Mouse (Mus musculus): Measurements from ENCODE around the gene Sgcd. TPM values are rescaled to one million over a fixed set of nuclear protein-coding genes. Genes with fewer than 3 reads are reported as not detected.

The Sgcd gene
- polyA plus RNA-seq, 1 experiment from 2014 or later, result 3.0 TPM

DNA sequence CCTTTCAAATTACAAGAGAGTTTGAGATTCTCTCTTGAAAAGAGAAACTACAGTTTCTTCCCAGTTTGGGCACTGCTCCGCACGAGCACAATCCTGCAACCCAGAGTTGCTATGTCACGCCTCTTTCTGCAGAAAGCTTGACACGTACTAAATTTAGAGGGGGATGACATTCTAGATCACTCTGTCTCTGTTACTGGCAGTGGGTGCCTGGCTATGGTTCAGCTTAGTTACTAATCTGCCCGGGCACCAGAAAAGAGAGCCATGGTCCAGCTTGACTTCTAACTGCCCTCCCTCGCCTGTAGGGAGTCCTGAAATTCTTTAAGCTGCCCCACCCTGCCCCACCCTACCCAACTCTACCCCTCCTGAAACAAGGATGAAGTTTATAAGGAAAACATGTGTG is 611.3 kb downstream of the Sgcd start:
- H3K4me2 ChIP-seq (ENCODE audit: low read depth, low read length), result peak overlapping the region; percentile 19; the same call in 1 of the 2 replicates
- ATAC-seq (ENCODE audit: low read depth), result 0 out of 2 replicates have a peak, but pooled peaks have one; percentile 6

DNA sequence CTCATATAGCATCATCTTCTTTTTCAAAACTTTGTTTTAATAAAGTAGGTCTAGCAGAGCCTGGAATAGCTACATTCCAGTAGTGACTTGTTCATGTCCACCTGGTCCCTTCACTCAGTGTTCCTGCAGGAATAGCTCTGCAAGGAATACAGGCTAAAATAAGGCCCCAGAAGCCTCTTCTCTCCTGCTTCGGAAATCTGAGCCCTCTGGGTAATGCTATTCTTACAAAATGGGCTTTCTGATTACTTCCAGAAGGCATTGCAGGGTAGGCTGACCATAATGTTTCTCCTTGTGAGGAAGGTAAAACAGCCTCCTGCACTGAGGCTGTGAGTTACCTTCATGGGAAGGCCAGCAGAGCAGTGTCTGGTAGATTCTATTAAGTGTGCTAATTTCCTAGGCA is 611.9 kb downstream of the Sgcd start:
- Histone ChIP-seq H3K27me3 (ENCODE audit: control insufficient read depth, insufficient read depth, low read depth, low read length) (no peaks in the 10 kb centered on the region), H3K9ac (ENCODE audit: low read length) (no peak overlapping the region), H3K36me3 (ENCODE audit: control insufficient read depth, insufficient read depth, low read length) (no peaks in the 10 kb centered on the region), H3K4me1 (replicated peaks; ENCODE audit: control insufficient read depth, insufficient read depth, low read length) (no peaks in the 10 kb centered on the region; the same call in 1 of the 2 replicates), H3K27ac (ENCODE audit: low read length) (no peak overlapping the region), H3K4me2 (ENCODE audit: low read depth, low read length) (no peak overlapping the region), H3K4me3 (ENCODE audit: low read length) (no peak overlapping the region), H3K9me3 (ENCODE audit: control insufficient read depth, low read length) (no peaks in the 10 kb centered on the region)
- no peak for ATAC-seq (ENCODE audit: low read depth)
- 77% methylated on average over 1 of the region's 1 CpGs for WGBS

More for the DNA sequence above, 611.3 kb downstream of the Sgcd start:
- Histone ChIP-seq H3K36me3 (ENCODE audit: control insufficient read depth, insufficient read depth, low read length) (no peaks in the 10 kb centered on the region), H3K9ac (ENCODE audit: low read length) (no peak overlapping the region), H3K9me3 (ENCODE audit: control insufficient read depth, low read length) (no peaks in the 10 kb centered on the region), H3K4me1 (replicated peaks; ENCODE audit: control insufficient read depth, insufficient read depth, low read length) (no peaks in the 10 kb centered on the region; the same call in 1 of the 2 replicates), H3K27ac (ENCODE audit: low read length) (no peak overlapping the region), H3K4me3 (ENCODE audit: low read length) (no peak overlapping the region), H3K27me3 (ENCODE audit: control insufficient read depth, insufficient read depth, low read depth, low read length) (no peaks in the 10 kb centered on the region)
- WGBS, result 62% methylated on average over 6 of the region's 6 CpGs

DNA sequence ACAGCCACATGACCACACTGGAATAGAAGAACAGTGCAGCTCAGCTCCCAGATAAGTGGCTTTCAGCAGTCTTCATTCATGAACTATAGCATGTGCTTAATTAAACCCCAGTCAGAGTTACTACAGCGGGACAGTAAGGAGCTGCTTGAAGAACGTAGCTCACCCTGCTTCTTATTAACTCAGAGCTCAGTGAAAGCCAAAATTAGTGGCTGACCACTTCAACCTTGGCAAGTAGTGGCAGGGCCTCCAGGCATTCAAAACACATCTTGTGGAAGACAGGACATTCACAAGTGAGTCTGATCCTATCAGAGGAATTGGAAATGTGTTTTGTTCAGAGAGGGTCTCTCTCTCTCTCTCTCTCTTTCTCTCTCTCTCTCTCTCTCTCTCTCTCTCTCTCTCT is 617.2 kb downstream of the Sgcd start:
- 76% methylated on average over 2 of the region's 2 CpGs for WGBS
- no peaks in the 10 kb centered on the region for H3K9me3 ChIP-seq (ENCODE audit: control insufficient read depth, low read length)
- H3K4me3 ChIP-seq (ENCODE audit: low read length), result no peak overlapping the region
- no peak overlapping the region for H3K27ac ChIP-seq (ENCODE audit: low read length)
- H3K9ac ChIP-seq (ENCODE audit: low read length), result no peak overlapping the region
- no peak for ATAC-seq (ENCODE audit: low read depth)
- H3K36me3 ChIP-seq (ENCODE audit: control insufficient read depth, insufficient read depth, low read length), result no peaks in the 10 kb centered on the region
- H3K4me1 ChIP-seq (replicated peaks; ENCODE audit: control insufficient read depth, insufficient read depth, low read length), result no peaks in the 10 kb centered on the region
- no peaks in the 10 kb centered on the region for H3K27me3 ChIP-seq (ENCODE audit: control insufficient read depth, insufficient read depth, low read depth, low read length)
- no peak overlapping the region for H3K4me2 ChIP-seq (ENCODE audit: low read depth, low read length)

- ATAC-seq (ENCODE audit: low read depth), result no peak
- H3K4me3 ChIP-seq (ENCODE audit: low read length), result no peak overlapping the region
- no peak overlapping the region for H3K4me2 ChIP-seq (ENCODE audit: low read depth, low read length)
- no peaks in the 10 kb centered on the region for H3K9me3 ChIP-seq (ENCODE audit: control insufficient read depth, low read length)
- H3K27ac ChIP-seq (ENCODE audit: low read length), result no peak overlapping the region
- H3K27me3 ChIP-seq (ENCODE audit: control insufficient read depth, insufficient read depth, low read depth, low read length), result no peaks in the 10 kb centered on the region
- no peaks in the 10 kb centered on the region for H3K4me1 ChIP-seq (replicated peaks; ENCODE audit: control insufficient read depth, insufficient read depth, low read length)
- H3K36me3 ChIP-seq (ENCODE audit: control insufficient read depth, insufficient read depth, low read length), result no peaks in the 10 kb centered on the region
- WGBS, result 73% methylated on average over 2 of the region's 2 CpGs
- no peak overlapping the region for H3K9ac ChIP-seq (ENCODE audit: low read length)
Observed at GRCm38 (mm10) chr11:47351585-47351984, 637.2 kb downstream of the Sgcd start.

GRCm38 (mm10) chr11:47343486-47343885 is 645.3 kb downstream of the Sgcd start:
- no peak overlapping the region for H3K9ac ChIP-seq (ENCODE audit: low read length)
- no peaks in the 10 kb centered on the region for H3K27me3 ChIP-seq (ENCODE audit: control insufficient read depth, insufficient read depth, low read depth, low read length)
- ATAC-seq (ENCODE audit: low read depth), result no peak
- H3K27ac ChIP-seq (ENCODE audit: low read length), result no peak overlapping the region
- no peak overlapping the region for H3K4me2 ChIP-seq (ENCODE audit: low read depth, low read length)
- peaks cover 3% of the 10 kb centered on the region; the same call in 1 of the 2 replicates for H3K4me1 ChIP-seq (replicated peaks; ENCODE audit: control insufficient read depth, insufficient read depth, low read length)
- no peak overlapping the region for H3K4me3 ChIP-seq (ENCODE audit: low read length)
- WGBS, result 27% methylated on average over 2 of the region's 2 CpGs
- H3K9me3 ChIP-seq (ENCODE audit: control insufficient read depth, low read length), result no peaks in the 10 kb centered on the region
- H3K36me3 ChIP-seq (ENCODE audit: control insufficient read depth, insufficient read depth, low read length), result no peaks in the 10 kb centered on the region

- 85% methylated on average over 2 of the region's 2 CpGs for WGBS
- ATAC-seq (ENCODE audit: low read depth), result no peak
- H3K27me3 ChIP-seq (ENCODE audit: control insufficient read depth, insufficient read depth, low read depth, low read length), result no peaks in the 10 kb centered on the region
- no peaks in the 10 kb centered on the region for H3K9me3 ChIP-seq (ENCODE audit: control insufficient read depth, low read length)
- no peak overlapping the region for H3K4me3 ChIP-seq (ENCODE audit: low read length)
- H3K36me3 ChIP-seq (ENCODE audit: control insufficient read depth, insufficient read depth, low read length), result no peaks in the 10 kb centered on the region
- H3K9ac ChIP-seq (ENCODE audit: low read length), result no peak overlapping the region
- no peaks in the 10 kb centered on the region for H3K4me1 ChIP-seq (replicated peaks; ENCODE audit: control insufficient read depth, insufficient read depth, low read length)
- no peak overlapping the region for H3K4me2 ChIP-seq (ENCODE audit: low read depth, low read length)
- H3K27ac ChIP-seq (ENCODE audit: low read length), result no peak overlapping the region
Observed at GRCm38 (mm10) chr11:47333702-47334101, 655.1 kb downstream of the Sgcd start.

DNA sequence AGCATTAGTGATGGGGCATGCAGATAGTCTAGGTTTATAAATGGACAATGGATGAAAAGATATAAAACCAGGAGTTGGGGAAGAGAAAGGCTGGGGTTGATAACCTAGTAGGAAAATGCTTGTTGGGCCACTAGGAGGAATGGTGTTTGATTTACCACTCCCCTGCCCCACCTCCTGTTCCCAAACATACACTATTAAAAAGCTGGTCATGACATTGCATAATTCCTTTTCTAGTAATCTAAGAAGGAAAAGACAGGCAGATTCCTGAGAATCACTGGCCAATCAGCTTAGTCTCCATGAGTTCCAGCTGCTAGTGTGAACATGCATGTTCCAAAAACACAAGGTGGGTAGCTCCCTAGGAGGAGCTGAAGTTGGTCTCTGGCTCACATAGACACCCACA is 683.2 kb downstream of the Sgcd start:
- Histone ChIP-seq H3K36me3 (ENCODE audit: control insufficient read depth, insufficient read depth, low read length) (no peaks in the 10 kb centered on the region), H3K4me2 (ENCODE audit: low read depth, low read length) (no peak overlapping the region), H3K27me3 (ENCODE audit: control insufficient read depth, insufficient read depth, low read depth, low read length) (no peaks in the 10 kb centered on the region), H3K9ac (ENCODE audit: low read length) (no peak overlapping the region), H3K4me1 (replicated peaks; ENCODE audit: control insufficient read depth, insufficient read depth, low read length) (peaks cover 5% of the 10 kb centered on the region), H3K27ac (ENCODE audit: low read length) (no peak overlapping the region), H3K9me3 (ENCODE audit: control insufficient read depth, low read length) (no peaks in the 10 kb centered on the region), H3K4me3 (ENCODE audit: low read length) (no peak overlapping the region)
- no peak for ATAC-seq (ENCODE audit: low read depth)

- no peak overlapping the region for H3K27ac ChIP-seq (ENCODE audit: low read length)
- ATAC-seq (ENCODE audit: low read depth), result peak; percentile 71; the same call in 1 of the 2 replicates
- no peak overlapping the region for H3K4me3 ChIP-seq (ENCODE audit: low read length)
- peaks cover 5% of the 10 kb centered on the region for H3K4me1 ChIP-seq (replicated peaks; ENCODE audit: control insufficient read depth, insufficient read depth, low read length)
- no peaks in the 10 kb centered on the region for H3K9me3 ChIP-seq (ENCODE audit: control insufficient read depth, low read length)
- no peaks in the 10 kb centered on the region for H3K36me3 ChIP-seq (ENCODE audit: control insufficient read depth, insufficient read depth, low read length)
- 59% methylated on average over 12 of the region's 12 CpGs for WGBS
- H3K9ac ChIP-seq (ENCODE audit: low read length), result no peak overlapping the region
- H3K27me3 ChIP-seq (ENCODE audit: control insufficient read depth, insufficient read depth, low read depth, low read length), result no peaks in the 10 kb centered on the region
- no peak overlapping the region for H3K4me2 ChIP-seq (ENCODE audit: low read depth, low read length)
Observed at GRCm38 (mm10) chr11:47304702-47305450, 683.9 kb downstream of the Sgcd start.

DNA sequence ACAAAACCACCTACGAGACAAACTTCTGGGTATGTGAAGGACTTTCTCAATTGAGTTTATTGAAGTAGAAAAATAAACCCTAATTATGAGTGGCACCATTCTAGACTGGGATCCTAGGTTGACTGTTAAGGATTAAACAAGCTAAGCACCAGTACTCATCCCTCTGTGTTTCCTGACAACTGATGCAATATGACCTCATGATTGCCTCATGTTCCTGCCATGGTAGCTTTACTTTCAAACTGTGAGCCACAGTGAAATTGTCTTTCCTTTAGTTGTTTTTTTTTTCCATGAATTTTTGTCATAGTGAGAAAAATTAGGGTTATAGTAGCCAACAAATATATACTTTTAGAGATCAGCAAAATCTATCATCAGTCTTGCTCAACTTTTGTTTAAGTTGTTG is 689.0 kb downstream of the Sgcd start:
- H3K27ac ChIP-seq (ENCODE audit: low read length), result no peak overlapping the region
- no peaks in the 10 kb centered on the region for H3K9me3 ChIP-seq (ENCODE audit: control insufficient read depth, low read length)
- no peaks in the 10 kb centered on the region for H3K36me3 ChIP-seq (ENCODE audit: control insufficient read depth, insufficient read depth, low read length)
- 80% methylated on average over 1 of the region's 1 CpGs for WGBS
- no peak overlapping the region for H3K9ac ChIP-seq (ENCODE audit: low read length)
- no peak for ATAC-seq (ENCODE audit: low read depth)
- H3K27me3 ChIP-seq (ENCODE audit: control insufficient read depth, insufficient read depth, low read depth, low read length), result no peaks in the 10 kb centered on the region
- H3K4me2 ChIP-seq (ENCODE audit: low read depth, low read length), result no peak overlapping the region
- H3K4me1 ChIP-seq (replicated peaks; ENCODE audit: control insufficient read depth, insufficient read depth, low read length), result peaks cover 3% of the 10 kb centered on the region
- no peak overlapping the region for H3K4me3 ChIP-seq (ENCODE audit: low read length)

Data from lung, embryonic 16.5 days (tissue).